Mouse (Mus musculus) liver, embryonic 14.5 days (tissue): ENCODE results near the gene Gpatch8.

Experiments
- CTCF ChIP-seq: IDR thresholded peaks from 2 replicates; pipeline ENCODE4 v1.5.1; 2016; ENCODE audit warnings: antibody characterized with exemption, low read depth, control low read depth
- EP300 ChIP-seq: IDR thresholded peaks from 2 replicates; pipeline ENCODE4 v1.6.1; 2016; ENCODE audit warnings: antibody characterized with exemption, low read depth

GRCm38 (mm10) chr11:102443740-102444139 lies 112.5 kb downstream of the Gpatch8 start:
- no peak for TF ChIP-seq CTCF
- TF ChIP-seq EP300 = no peak
